Mouse (Mus musculus) spleen, adult 2 months (tissue): ENCODE results near the gene Igsf23.

Source experiments
- CTCF ChIP-seq: fragments of 200-500 bp; IDR thresholded peaks from 2 replicates; pipeline ENCODE4 v1.5.1; 2011; ENCODE audit warnings: mild to moderate bottlenecking, inconsistent platforms; ENCODE audit not compliant: insufficient read depth, insufficient read length, insufficient replicate concordance; ENCODE audit errors: extremely low read depth
- POLR2A ChIP-seq: fragments of 200-500 bp; IDR thresholded peaks from 2 replicates; pipeline ENCODE4 v1.6.1; 2011; ENCODE audit warnings: low read depth, low read length, inconsistent platforms

DNA sequence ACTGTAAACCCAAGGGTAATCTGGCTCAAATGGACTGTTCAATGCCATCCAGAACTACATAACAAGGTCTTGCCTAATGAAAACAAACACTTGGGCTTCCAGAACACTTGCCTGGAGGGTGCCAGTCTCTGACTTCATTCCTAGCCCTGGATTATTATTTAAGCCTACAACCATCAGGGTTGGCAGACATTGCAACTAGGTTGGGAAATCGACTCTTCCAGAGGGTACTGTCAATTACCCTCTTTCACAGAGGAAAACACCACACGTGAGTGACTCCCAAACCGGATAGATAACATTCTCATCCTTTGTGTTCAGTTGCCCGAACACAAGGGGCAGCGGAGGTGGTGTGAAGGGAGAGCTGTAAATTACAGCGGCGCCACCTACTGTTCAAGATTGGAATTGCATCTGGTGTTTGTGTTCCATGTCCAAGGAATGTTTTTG lies 5.8 kb upstream of the Igsf23 start:
- TF ChIP-seq CTCF = peak; percentile 90; the same call in 1 of the 2 replicates
- TF ChIP-seq POLR2A = no peak
